Mouse (Mus musculus): ENCODE measurements at regions not wholly inside any gene's neighbourhood (a gene's known extent, or its start where the extent isn't known, plus 50 kb on each side); places are given as distances from the start of the nearest gene placed in this dataset.

GRCm38 (mm10) chr5:46024138-46024537 lies 166.7 kb upstream of the Lcorl start:
- WGBS: 10% methylated on average over 3 of the region's 3 CpGs
- no peak for ATAC-seq (replicated peaks; ENCODE audit: low FRiP score, low read depth)
- no peaks in the 10 kb centered on the region for H3K27me3 ChIP-seq (ENCODE audit: insufficient read depth, low read length)
- H3K4me3 ChIP-seq (replicated peaks; ENCODE audit: low read depth, low read length): no peak overlapping the region
- DNase-seq (ENCODE audit: low spot score): peak; percentile 18
- H3K4me1 ChIP-seq (replicated peaks; ENCODE audit: insufficient read depth, low read length): no peaks in the 10 kb centered on the region
- H3K27ac ChIP-seq: no peak overlapping the region
- H3K9me3 ChIP-seq (replicated peaks; ENCODE audit: low read length): no peaks in the 10 kb centered on the region
- H3K36me3 ChIP-seq (ENCODE audit: insufficient read depth, low read length): no peaks in the 10 kb centered on the region
- H3K9ac ChIP-seq (ENCODE audit: low read depth, low read length): no peak overlapping the region
- no peak overlapping the region for H3K4me2 ChIP-seq (ENCODE audit: low read length)
- TF ChIP-seq CTCF (IDR thresholded peaks at IDR 0.05; ENCODE audit: low read depth): no peak

- Histone ChIP-seq H3K4me2 (ENCODE audit: low read length) (peak overlapping the region; percentile 39; the same call in 1 of the 2 replicates), H3K9me3 (replicated peaks; ENCODE audit: low read length) (no peaks in the 10 kb centered on the region), H3K4me1 (replicated peaks; ENCODE audit: insufficient read depth, low read length) (no peaks in the 10 kb centered on the region), H3K27ac (no peak overlapping the region), H3K9ac (ENCODE audit: low read depth, low read length) (no peak overlapping the region), H3K36me3 (ENCODE audit: insufficient read depth, low read length) (no peaks in the 10 kb centered on the region), H3K27me3 (ENCODE audit: insufficient read depth, low read length) (no peaks in the 10 kb centered on the region), H3K4me3 (replicated peaks; ENCODE audit: low read depth, low read length) (no peak overlapping the region)
- no peak for TF ChIP-seq CTCF (IDR thresholded peaks at IDR 0.05; ENCODE audit: low read depth)
- ATAC-seq (replicated peaks; ENCODE audit: low FRiP score, low read depth): no peak
- 31% methylated on average over 6 of the region's 6 CpGs for WGBS
- no peak for DNase-seq (ENCODE audit: low spot score)
Measured at GRCm38 (mm10) chr5:46023456-46023855, 166.0 kb upstream of the Lcorl start.

GRCm38 (mm10) chr5:46022047-46022422 lies 164.6 kb upstream of the Lcorl start:
- no peak overlapping the region for H3K4me2 ChIP-seq (ENCODE audit: low read length)
- no peaks in the 10 kb centered on the region for H3K27me3 ChIP-seq (ENCODE audit: insufficient read depth, low read length)
- 65% methylated on average over 7 of the region's 7 CpGs for whole genome bisulfite sequencing
- DNase-seq (ENCODE audit: low spot score) (no peak), ATAC-seq (replicated peaks; ENCODE audit: low FRiP score, low read depth) (no peak)
- TF ChIP-seq CTCF (IDR thresholded peaks at IDR 0.05; ENCODE audit: low read depth): no peak
- no peak overlapping the region for H3K9ac ChIP-seq (ENCODE audit: low read depth, low read length)
- H3K36me3 ChIP-seq (ENCODE audit: insufficient read depth, low read length): no peaks in the 10 kb centered on the region
- H3K27ac ChIP-seq: no peak overlapping the region
- no peaks in the 10 kb centered on the region for H3K4me1 ChIP-seq (replicated peaks; ENCODE audit: insufficient read depth, low read length)
- no peak overlapping the region for H3K4me3 ChIP-seq (replicated peaks; ENCODE audit: low read depth, low read length)
- H3K9me3 ChIP-seq (replicated peaks; ENCODE audit: low read length): no peaks in the 10 kb centered on the region

DNA sequence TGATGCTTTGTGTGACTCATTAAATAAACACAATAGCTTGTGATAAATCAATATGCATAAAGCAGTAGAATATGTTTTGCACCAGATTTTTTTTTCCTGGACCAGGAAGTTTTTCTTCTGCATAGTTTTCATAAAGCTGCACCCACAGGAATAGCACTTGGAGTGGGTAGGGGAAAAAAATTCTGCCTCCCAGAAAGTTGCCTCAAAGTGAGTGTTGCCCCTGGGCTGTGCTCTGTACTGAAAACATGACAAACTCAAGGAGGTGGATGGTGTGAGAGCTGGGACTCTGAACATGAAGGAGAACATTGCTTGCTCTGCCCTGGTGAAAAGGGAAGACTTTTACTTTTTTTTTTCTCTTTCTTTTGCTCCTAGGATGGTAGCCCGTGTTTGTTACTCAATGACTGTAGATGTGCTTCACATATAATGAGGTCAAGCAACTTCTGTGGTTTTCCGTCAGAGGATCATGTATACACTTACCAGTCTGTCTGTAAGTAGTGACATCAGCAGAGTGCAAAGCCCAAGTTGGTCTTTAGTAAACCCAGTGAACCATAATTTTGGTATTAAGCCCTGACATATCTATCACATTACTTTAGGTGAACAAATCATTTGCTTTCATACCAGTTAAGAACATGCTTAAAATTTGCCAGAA lies 164.1 kb upstream of the Lcorl start:
- no peak for ATAC-seq (replicated peaks; ENCODE audit: low FRiP score, low read depth)

DNA sequence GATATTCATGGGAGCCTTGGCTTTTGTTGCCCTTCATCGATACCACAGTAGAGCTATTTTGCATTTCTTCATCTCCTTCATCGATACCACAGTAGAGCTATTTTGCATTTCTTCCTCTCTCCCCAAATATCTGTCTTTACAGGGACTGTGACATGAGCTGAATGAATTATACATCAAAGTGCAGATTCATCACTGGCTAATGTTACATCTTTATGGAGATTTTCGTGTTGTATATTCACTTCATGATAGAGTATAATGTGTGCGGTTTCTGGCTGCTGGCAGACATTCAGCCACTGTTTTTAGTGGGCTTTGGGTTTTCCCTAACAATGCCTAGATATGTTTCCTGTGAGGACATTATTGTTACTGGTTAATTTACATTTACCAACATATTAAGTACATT lies 162.8 kb upstream of the Lcorl start:
- Histone ChIP-seq H3K36me3 (ENCODE audit: insufficient read depth, low read length) (no peaks in the 10 kb centered on the region), H3K9ac (ENCODE audit: low read depth, low read length) (no peak overlapping the region), H3K9me3 (replicated peaks; ENCODE audit: low read length) (no peaks in the 10 kb centered on the region), H3K4me1 (replicated peaks; ENCODE audit: insufficient read depth, low read length) (no peaks in the 10 kb centered on the region), H3K4me2 (ENCODE audit: low read length) (no peak overlapping the region), H3K27ac (no peak overlapping the region), H3K4me3 (replicated peaks; ENCODE audit: low read depth, low read length) (no peak overlapping the region), H3K27me3 (ENCODE audit: insufficient read depth, low read length) (no peaks in the 10 kb centered on the region)
- no peak for DNase-seq (ENCODE audit: low spot score)
- ATAC-seq (replicated peaks; ENCODE audit: low FRiP score, low read depth): no peak
- TF ChIP-seq CTCF (IDR thresholded peaks at IDR 0.05; ENCODE audit: low read depth): no peak
- WGBS: 82% methylated on average over 4 of the region's 4 CpGs

More for the DNA sequence above, 164.1 kb upstream of the Lcorl start:
- Histone ChIP-seq H3K4me3 (replicated peaks; ENCODE audit: low read depth, low read length) (no peak overlapping the region), H3K9ac (ENCODE audit: low read depth, low read length) (no peak overlapping the region), H3K36me3 (ENCODE audit: insufficient read depth, low read length) (no peaks in the 10 kb centered on the region), H3K27me3 (ENCODE audit: insufficient read depth, low read length) (no peaks in the 10 kb centered on the region), H3K27ac (no peak overlapping the region), H3K4me2 (ENCODE audit: low read length) (no peak overlapping the region), H3K4me1 (replicated peaks; ENCODE audit: insufficient read depth, low read length) (no peaks in the 10 kb centered on the region), H3K9me3 (replicated peaks; ENCODE audit: low read length) (no peaks in the 10 kb centered on the region)
- DNase-seq (ENCODE audit: low spot score): no peak
- 56% methylated on average over 2 of the region's 2 CpGs for WGBS
- TF ChIP-seq CTCF (IDR thresholded peaks at IDR 0.05; ENCODE audit: low read depth): no peak

GRCm38 (mm10) chr5:46007446-46007845 lies 150.0 kb upstream of the Lcorl start:
- no peaks in the 10 kb centered on the region for H3K27me3 ChIP-seq (ENCODE audit: insufficient read depth, low read length)
- TF ChIP-seq CTCF (IDR thresholded peaks at IDR 0.05; ENCODE audit: low read depth): no peak
- H3K27ac ChIP-seq: no peak overlapping the region
- DNase-seq (ENCODE audit: low spot score): no peak
- ATAC-seq (replicated peaks; ENCODE audit: low FRiP score, low read depth): no peak
- H3K4me2 ChIP-seq (ENCODE audit: low read length): no peak overlapping the region
- no peak overlapping the region for H3K4me3 ChIP-seq (replicated peaks; ENCODE audit: low read depth, low read length)
- 84% methylated on average over 9 of the region's 9 CpGs for WGBS
- no peaks in the 10 kb centered on the region for H3K36me3 ChIP-seq (ENCODE audit: insufficient read depth, low read length)
- no peaks in the 10 kb centered on the region for H3K9me3 ChIP-seq (replicated peaks; ENCODE audit: low read length)
- no peak overlapping the region for H3K9ac ChIP-seq (ENCODE audit: low read depth, low read length)
- H3K4me1 ChIP-seq (replicated peaks; ENCODE audit: insufficient read depth, low read length): no peaks in the 10 kb centered on the region

DNA sequence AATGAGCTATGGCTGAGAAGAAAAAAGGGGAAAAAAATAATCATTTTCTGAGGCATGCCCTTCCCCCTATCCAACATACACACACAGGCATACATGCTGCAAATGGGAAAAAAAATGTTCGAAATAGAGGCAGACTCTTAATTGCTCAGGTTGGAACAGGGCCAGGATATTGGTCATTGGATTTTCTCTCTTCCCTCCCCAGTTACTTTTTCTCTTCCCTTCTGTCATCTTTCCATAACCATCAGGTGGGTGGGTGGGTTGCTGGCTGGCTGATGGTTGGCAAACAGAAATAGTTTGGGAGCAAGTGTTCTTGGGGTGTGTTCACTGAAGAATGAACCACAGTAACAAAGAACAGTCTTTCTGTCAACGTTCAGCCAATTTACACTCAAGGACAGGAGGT lies 149.3 kb upstream of the Lcorl start:
- H3K9ac ChIP-seq (ENCODE audit: low read depth, low read length): no peak overlapping the region
- ATAC-seq (replicated peaks; ENCODE audit: low FRiP score, low read depth) (no peak), DNase-seq (ENCODE audit: low spot score) (no peak)
- H3K9me3 ChIP-seq (replicated peaks; ENCODE audit: low read length): no peaks in the 10 kb centered on the region
- no peaks in the 10 kb centered on the region for H3K36me3 ChIP-seq (ENCODE audit: insufficient read depth, low read length)
- WGBS: 80% methylated on average over 2 of the region's 2 CpGs
- TF ChIP-seq CTCF (IDR thresholded peaks at IDR 0.05; ENCODE audit: low read depth): no peak
- no peak overlapping the region for H3K4me2 ChIP-seq (ENCODE audit: low read length)
- no peak overlapping the region for H3K4me3 ChIP-seq (replicated peaks; ENCODE audit: low read depth, low read length)
- H3K4me1 ChIP-seq (replicated peaks; ENCODE audit: insufficient read depth, low read length): no peaks in the 10 kb centered on the region
- H3K27me3 ChIP-seq (ENCODE audit: insufficient read depth, low read length): no peaks in the 10 kb centered on the region
- no peak overlapping the region for H3K27ac ChIP-seq
